Mouse (Mus musculus): Measurements from ENCODE around the gene Tgfbr2. TPM values are rescaled to one million over a fixed set of nuclear protein-coding genes. Genes with fewer than 3 reads are reported as not detected.

Tgfbr2 gene
- polyA plus RNA-seq, 2 experiments = 3.2 to 4.2 TPM

- TF ChIP-seq CTCF (IDR thresholded peaks at IDR 0.05; ENCODE audit: low read depth) = no peak
- H3K4me2 ChIP-seq (ENCODE audit: low read depth) = no peak overlapping the region
- DNase-seq (ENCODE audit: low read depth in 3 of 3, low spot score in 3 of 3) (no peak), ATAC-seq (ENCODE audit: insufficient read depth) (no peak)
- H3K4me3 ChIP-seq (ENCODE audit: insufficient read depth in 1 of 2, low read depth in 2 of 2, low read length in 2 of 2) = no peak overlapping the region
- WGBS (ENCODE audit: insufficient replicate concordance) = 54% methylated on average over 6 of the region's 6 CpGs
- H3K27me3 ChIP-seq (ENCODE audit: control insufficient read depth, insufficient read depth, low read length) = no peaks in the 10 kb centered on the region
- peaks cover 0 to 14% of the 10 kb centered on the region in 2 experiments; a peak in 2 of 4 replicates for H3K4me1 ChIP-seq (replicated peaks; ENCODE audit: control insufficient read depth in 2 of 2, insufficient read depth in 2 of 2, low read length in 1 of 2)
- H3K36me3 ChIP-seq (replicated peaks; ENCODE audit: control insufficient read depth, insufficient read depth, low read depth) = no peaks in the 10 kb centered on the region
- H3K9me3 ChIP-seq (ENCODE audit: control insufficient read depth, low read length) = no peaks in the 10 kb centered on the region
- H3K27ac ChIP-seq = no peak overlapping the region
- H3K9ac ChIP-seq (replicated peaks) = no peak overlapping the region
These were observed 6.1 kb downstream of the Tgfbr2 start for GRCm38 (mm10) chr9:116169067-116169466.

GRCm38 (mm10) chr9:116167304-116167880 lies 7.8 kb downstream of the Tgfbr2 start:
- Histone ChIP-seq H3K27ac (no peak overlapping the region), H3K9ac (replicated peaks) (no peak overlapping the region), H3K27me3 (ENCODE audit: control insufficient read depth, insufficient read depth, low read length) (no peaks in the 10 kb centered on the region), H3K4me3 (ENCODE audit: insufficient read depth in 1 of 2, low read depth in 2 of 2, low read length in 2 of 2) (no peak overlapping the region), H3K36me3 (replicated peaks; ENCODE audit: control insufficient read depth, insufficient read depth, low read depth) (no peaks in the 10 kb centered on the region), H3K4me1 (replicated peaks; ENCODE audit: control insufficient read depth in 2 of 2, insufficient read depth in 2 of 2, low read length in 1 of 2) (peaks cover 0 to 4% of the 10 kb centered on the region in 2 experiments; a peak in 2 of 4 replicates), H3K4me2 (ENCODE audit: low read depth) (no peak overlapping the region), H3K9me3 (ENCODE audit: control insufficient read depth, low read length) (no peaks in the 10 kb centered on the region)
- TF ChIP-seq EP300 (IDR thresholded peaks at IDR 0.05; ENCODE audit: low read depth) = no peak
- no peak for TF ChIP-seq CTCF (IDR thresholded peaks at IDR 0.05; ENCODE audit: low read depth)
- DNase-seq (ENCODE audit: low read depth in 3 of 3, low spot score in 3 of 3) (no peak), ATAC-seq (ENCODE audit: insufficient read depth) (no peak)
- WGBS (ENCODE audit: insufficient replicate concordance) = 49% methylated on average over 6 of the region's 6 CpGs

GRCm38 (mm10) chr9:116166363-116166762 lies 8.8 kb downstream of the Tgfbr2 start:
- H3K9ac ChIP-seq (replicated peaks) = no peak overlapping the region
- no peak overlapping the region for H3K4me2 ChIP-seq (ENCODE audit: low read depth)
- TF ChIP-seq EP300 (IDR thresholded peaks at IDR 0.05; ENCODE audit: low read depth) (no peak), CTCF (IDR thresholded peaks at IDR 0.05; ENCODE audit: low read depth) (no peak)
- H3K9me3 ChIP-seq (ENCODE audit: control insufficient read depth, low read length) = no peaks in the 10 kb centered on the region
- peaks cover 0 to 8% of the 10 kb centered on the region in 2 experiments; a peak in 2 of 4 replicates for H3K4me1 ChIP-seq (replicated peaks; ENCODE audit: control insufficient read depth in 2 of 2, insufficient read depth in 2 of 2, low read length in 1 of 2)
- no peaks in the 10 kb centered on the region for H3K27me3 ChIP-seq (ENCODE audit: control insufficient read depth, insufficient read depth, low read length)
- 75% methylated on average over 6 of the region's 6 CpGs for WGBS (ENCODE audit: insufficient replicate concordance)
- no peak overlapping the region for H3K27ac ChIP-seq
- no peak overlapping the region for H3K4me3 ChIP-seq (ENCODE audit: insufficient read depth in 1 of 2, low read depth in 2 of 2, low read length in 2 of 2)
- no peaks in the 10 kb centered on the region for H3K36me3 ChIP-seq (replicated peaks; ENCODE audit: control insufficient read depth, insufficient read depth, low read depth)
- DNase-seq (ENCODE audit: low read depth in 3 of 3, low spot score in 3 of 3) = no peak
- ATAC-seq (ENCODE audit: insufficient read depth) = no peak

- H3K27ac ChIP-seq = no peak overlapping the region
- H3K4me2 ChIP-seq (ENCODE audit: low read depth) = no peak overlapping the region
- no peak overlapping the region for H3K9ac ChIP-seq (replicated peaks)
- H3K9me3 ChIP-seq (ENCODE audit: control insufficient read depth, low read length) = no peaks in the 10 kb centered on the region
- no peak overlapping the region for H3K4me3 ChIP-seq (ENCODE audit: insufficient read depth in 1 of 2, low read depth in 2 of 2, low read length in 2 of 2)
- TF ChIP-seq EP300 (IDR thresholded peaks at IDR 0.05; ENCODE audit: low read depth) (no peak), CTCF (IDR thresholded peaks at IDR 0.05; ENCODE audit: low read depth) (no peak)
- 58% methylated on average over 6 of the region's 6 CpGs for WGBS (ENCODE audit: insufficient replicate concordance)
- no peak for DNase-seq (ENCODE audit: low read depth in 3 of 3, low spot score in 3 of 3)
- ATAC-seq (ENCODE audit: insufficient read depth) = no peak
- H3K27me3 ChIP-seq (ENCODE audit: control insufficient read depth, insufficient read depth, low read length) = no peaks in the 10 kb centered on the region
- no peaks in the 10 kb centered on the region for H3K36me3 ChIP-seq (replicated peaks; ENCODE audit: control insufficient read depth, insufficient read depth, low read depth)
- H3K4me1 ChIP-seq (replicated peaks; ENCODE audit: control insufficient read depth in 2 of 2, insufficient read depth in 2 of 2, low read length in 1 of 2) = peaks cover 3 to 22% of the 10 kb centered on the region in 2 experiments; a peak in 3 of 4 replicates
These were observed 11.3 kb downstream of the Tgfbr2 start for GRCm38 (mm10) chr9:116163883-116164282.

GRCm38 (mm10) chr9:116162866-116163374 lies 12.2 kb downstream of the Tgfbr2 start:
- Histone ChIP-seq H3K36me3 (replicated peaks; ENCODE audit: control insufficient read depth, insufficient read depth, low read depth) (no peaks in the 10 kb centered on the region), H3K4me3 (ENCODE audit: insufficient read depth in 1 of 2, low read depth in 2 of 2, low read length in 2 of 2) (no peak overlapping the region), H3K4me2 (ENCODE audit: low read depth) (no peak overlapping the region), H3K4me1 (replicated peaks; ENCODE audit: control insufficient read depth in 2 of 2, insufficient read depth in 2 of 2, low read length in 1 of 2) (peaks cover 3 to 21% of the 10 kb centered on the region in 2 experiments; a peak in 3 of 4 replicates), H3K9me3 (ENCODE audit: control insufficient read depth, low read length) (no peaks in the 10 kb centered on the region), H3K9ac (replicated peaks) (no peak overlapping the region), H3K27ac (no peak overlapping the region), H3K27me3 (ENCODE audit: control insufficient read depth, insufficient read depth, low read length) (no peaks in the 10 kb centered on the region)
- TF ChIP-seq EP300 (IDR thresholded peaks at IDR 0.05; ENCODE audit: low read depth) (no peak), CTCF (IDR thresholded peaks at IDR 0.05; ENCODE audit: low read depth) (no peak)
- DNase-seq (ENCODE audit: low read depth in 3 of 3, low spot score in 3 of 3) = no peak
- 65% methylated on average over 7 of the region's 7 CpGs for WGBS (ENCODE audit: insufficient replicate concordance)
- no peak for ATAC-seq (ENCODE audit: insufficient read depth)

Data from liver, embryonic 14.5 days (tissue).